Mouse (Mus musculus) monocyte, adult 2 months (primary cell): ENCODE results near the gene Tob2.

Source experiments
- DNase-seq, 2 experiments: peaks; one replicate each; pipeline ENCODE4 v3.0.0; 2022; ENCODE audit warnings: low spot score in 2 of 2, low read depth in 1 of 2

The Tob2 gene

GRCm38 (mm10) chr15:81860471-81861135 lies 2.0 kb upstream of the Tob2 start:
- DNase-seq = no peak

- peak; percentile 54 to 71 for DNase-seq
These were observed 997 bp upstream of the Tob2 start for GRCm38 (mm10) chr15:81859330-81860255.

- peak; percentile 70 to 77 for DNase-seq
These were observed 469 bp downstream of the Tob2 start for GRCm38 (mm10) chr15:81858138-81858516.

- DNase-seq = no peak
These were observed 876 bp downstream of the Tob2 start for GRCm38 (mm10) chr15:81857724-81858116.

- DNase-seq = no peak
These were observed 1.5 kb downstream of the Tob2 start for GRCm38 (mm10) chr15:81856938-81857723.

GRCm38 (mm10) chr15:81856030-81856790 lies 2.4 kb downstream of the Tob2 start:
- peak in 1 of 2 experiments; percentile 60 for DNase-seq

- no peak for DNase-seq
These were observed 5.5 kb downstream of the Tob2 start for GRCm38 (mm10) chr15:81853081-81853480.

GRCm38 (mm10) chr15:81852411-81853000 lies 6.1 kb downstream of the Tob2 start:
- no peak for DNase-seq

GRCm38 (mm10) chr15:81851375-81851774 lies 7.2 kb downstream of the Tob2 start:
- DNase-seq = no peak

- DNase-seq = no peak
These were observed 7.9 kb downstream of the Tob2 start for GRCm38 (mm10) chr15:81850718-81851117.

GRCm38 (mm10) chr15:81849104-81849503 lies 9.5 kb downstream of the Tob2 start:
- no peak for DNase-seq

GRCm38 (mm10) chr15:81848301-81848700 lies 10.3 kb downstream of the Tob2 start:
- peak in 1 of 2 experiments; percentile 63 for DNase-seq

- DNase-seq = no peak
These were observed 10.7 kb downstream of the Tob2 start for GRCm38 (mm10) chr15:81847861-81848260.

GRCm38 (mm10) chr15:81847161-81847560 lies 11.4 kb downstream of the Tob2 start:
- no peak for DNase-seq

- DNase-seq = no peak
These were observed 11.8 kb downstream of the Tob2 start for GRCm38 (mm10) chr15:81846755-81847154.

GRCm38 (mm10) chr15:81845724-81846123 lies 12.9 kb downstream of the Tob2 start:
- DNase-seq = peak; percentile 64 to 75

GRCm38 (mm10) chr15:81845033-81845625 lies 13.5 kb downstream of the Tob2 start:
- no peak for DNase-seq

- DNase-seq = no peak
These were observed 16.3 kb downstream of the Tob2 start for GRCm38 (mm10) chr15:81842275-81842674.

GRCm38 (mm10) chr15:81840306-81840705 lies 18.3 kb downstream of the Tob2 start:
- DNase-seq = no peak

GRCm38 (mm10) chr15:81839634-81840033 lies 19.0 kb downstream of the Tob2 start:
- DNase-seq = no peak
